10 mouse cellular contexts compared by ENCODE assay signal in genomic region chr6:99264192-99265093, GRCm38 (mm10).
DNase-seq lines count a peak whose midpoint lies in the region; ATAC-seq and TF ChIP-seq lines count a peak whose summit lies in the region.
"Had no signal": no experiment of that assay in that cellular context is flagged by ENCODE, and none has a peak within 500 bp of the region (broad histone marks: within the 10 kb centered on the region; RNA-seq: fewer than 3 reads in every experiment).

No protein-coding gene starts in this region.

- TF ChIP-seq POLR2A in CH12.LX (IDR thresholded peaks at IDR 0.05; ENCODE audit: low read depth, low read length) = no peak

- H3K9me3 ChIP-seq in heart, embryonic 14.5 days (ENCODE audit: control insufficient read depth, low read length) = no peaks in the 10 kb centered on the region
- H3K9me3 ChIP-seq in CH12.LX (replicated peaks; ENCODE audit: low read length) = no peaks in the 10 kb centered on the region
- H3K9me3 ChIP-seq in heart, postnatal 0 days (replicated peaks; ENCODE audit: control insufficient read depth, low read length) = no peaks in the 10 kb centered on the region
- H3K9me3 ChIP-seq: midbrain, embryonic 12.5 days had no signal

- 53% methylated on average over 13 of the region's 13 CpGs for WGBS in heart, embryonic 14.5 days
- WGBS in heart, postnatal 0 days = 58% methylated on average over 13 of the region's 13 CpGs

- H3K79me2 ChIP-seq in CH12.LX (replicated peaks; ENCODE audit: control insufficient read depth, extremely low read depth, insufficient read depth, poor library complexity, severe bottlenecking) = peaks cover 10% of the 10 kb centered on the region

- ATAC-seq in heart, embryonic 14.5 days (ENCODE audit: insufficient number of reproducible peaks, insufficient read depth, low FRiP score, low read depth) = no peak; the same call in 1 of the 2 replicates
- no peak for ATAC-seq in heart, postnatal 0 days (ENCODE audit: insufficient read depth, low read depth)

- no peak overlapping the region for H3K4me3 ChIP-seq in heart, embryonic 14.5 days (ENCODE audit: control insufficient read depth in 1 of 2, insufficient read depth in 1 of 2, low read depth in 1 of 2, low read length in 2 of 2)
- H3K4me3 ChIP-seq in CH12.LX (replicated peaks in 1 of 3; ENCODE audit: low read depth in 2 of 3, low read length in 2 of 3, poor library complexity in 1 of 3) = no peak overlapping the region
- no peak overlapping the region for H3K4me3 ChIP-seq in heart, postnatal 0 days (ENCODE audit: low read depth, low read length)
- H3K4me3 ChIP-seq: midbrain, embryonic 12.5 days had no signal

- no peak for TF ChIP-seq CTCF in CH12.LX (conservative IDR thresholded peaks at IDR 0.05 in 1 of 2, IDR thresholded peaks at IDR 0.05 in 1 of 2; ENCODE audit: low read depth in 2 of 2, low read length in 2 of 2)
- TF ChIP-seq CTCF in heart, postnatal 0 days (IDR thresholded peaks at IDR 0.05; ENCODE audit: low read depth) = no peak

- H3K27ac ChIP-seq in heart, embryonic 14.5 days (replicated peaks in 1 of 2; ENCODE audit: control insufficient read depth in 1 of 2, insufficient read depth in 1 of 2, low read depth in 2 of 2, low read length in 2 of 2) = peak overlapping the region; percentile 48 to 58; a peak in 3 of 4 replicates
- no peak overlapping the region for H3K27ac ChIP-seq in CH12.LX (ENCODE audit: insufficient read depth, low read depth)
- H3K27ac ChIP-seq in heart, postnatal 0 days (ENCODE audit: low read depth) = peak overlapping the region; percentile 28; the same call in 1 of the 2 replicates

- H3K4me1 ChIP-seq in heart, embryonic 14.5 days (ENCODE audit: control insufficient read depth in 2 of 2, insufficient read depth in 2 of 2, low read length in 2 of 2) = peaks cover 36 to 70% of the 10 kb centered on the region in 2 experiments
- peaks cover 22 to 55% of the 10 kb centered on the region in 2 experiments for H3K4me1 ChIP-seq in CH12.LX (ENCODE audit: control insufficient read depth in 1 of 2, insufficient read depth in 2 of 2)
- peaks cover 45% of the 10 kb centered on the region for H3K4me1 ChIP-seq in heart, postnatal 0 days (ENCODE audit: control insufficient read depth, insufficient read depth)

- no peaks in the 10 kb centered on the region for H3K36me3 ChIP-seq in heart, embryonic 14.5 days (ENCODE audit: control insufficient read depth, insufficient read depth, low read length)
- peaks cover 2 to 4% of the 10 kb centered on the region in 2 experiments for H3K36me3 ChIP-seq in CH12.LX (replicated peaks in 1 of 2; ENCODE audit: control insufficient read depth in 1 of 2, insufficient read depth in 1 of 2, low read length in 1 of 2)
- H3K36me3 ChIP-seq in heart, postnatal 0 days (replicated peaks; ENCODE audit: control insufficient read depth, insufficient read depth, low read length) = no peaks in the 10 kb centered on the region
- H3K36me3 ChIP-seq: midbrain, embryonic 12.5 days had no signal

- DNase-seq in heart, postnatal 14 days = no peak
- DNase-seq in CH12.LX (ENCODE audit: extremely low read depth) = no peak
- no peak for DNase-seq in heart, postnatal 0 days (ENCODE audit: low spot score)
- DNase-seq in lung, postnatal 36 days = peak; percentile 41
- DNase-seq in adrenal gland, adult 18-20 months (ENCODE audit: low spot score in 2 of 2) = no peak
- no peak for DNase-seq in urinary bladder, adult 18-20 months (ENCODE audit: low spot score in 2 of 2)
- DNase-seq in gastrocnemius, postnatal 10 days = no peak
- DNase-seq: gastrocnemius, postnatal 36 days had no signal

- intact Hi-C loops in heart, postnatal 14 days (cut with DNase I) = loop anchor here (5.0 to 10.0 kb wide), 4 partner anchors 73 to 740 kb away; partner anchors contain the start of gene Foxp1

- no peak for TF ChIP-seq EP300 in CH12.LX (IDR thresholded peaks at IDR 0.05; ENCODE audit: low read length)
- no peak for TF ChIP-seq EP300 in heart, postnatal 0 days (IDR thresholded peaks at IDR 0.05; ENCODE audit: low read depth)

- in situ Hi-C loops in CH12.LX (cut with MboI; ENCODE audit: low pct_ligation_motif_present, low pct_unique_long_range_greater_than_20kb, low sequenced_read_pairs) = no loop called here

- no peaks in the 10 kb centered on the region for H3K27me3 ChIP-seq in heart, embryonic 14.5 days (ENCODE audit: control insufficient read depth, insufficient read depth, low read length)
- H3K27me3 ChIP-seq in CH12.LX (replicated peaks) = no peaks in the 10 kb centered on the region
- H3K27me3 ChIP-seq in heart, postnatal 0 days (ENCODE audit: control insufficient read depth, insufficient read depth, low read length) = no peaks in the 10 kb centered on the region
- H3K27me3 ChIP-seq: midbrain, embryonic 12.5 days had no signal

- dilution Hi-C loops in CH12.LX (cut with MboI; ENCODE audit: extremely low pct_ligation_motif_present, extremely low pct_unique_long_range_greater_than_20kb, low sequenced_read_pairs) = no loop called here

- TF ChIP-seq RAD21 in CH12.LX (IDR thresholded peaks at IDR 0.05; ENCODE audit: low read depth, low read length) = no peak

- H3K9ac ChIP-seq in heart, embryonic 14.5 days (ENCODE audit: low read length) = 0 out of 2 replicates have a peak overlapping the region, but pooled peaks have one; percentile 27
- H3K9ac ChIP-seq in CH12.LX (ENCODE audit: insufficient read depth, low read depth) = peak overlapping the region; percentile 12; the same call in 1 of the 2 replicates
- no peak overlapping the region for H3K9ac ChIP-seq in heart, postnatal 0 days (replicated peaks; ENCODE audit: low read depth, low read length)
- H3K9ac ChIP-seq: midbrain, embryonic 12.5 days had no signal

- peak overlapping the region; percentile 67 for H3K4me2 ChIP-seq in heart, embryonic 14.5 days (ENCODE audit: low read length)
- H3K4me2 ChIP-seq in CH12.LX (ENCODE audit: insufficient read depth, low read depth, poor library complexity, severe bottlenecking) = peak overlapping the region; percentile 18; the same call in 1 of the 2 replicates
- peak overlapping the region; percentile 31 for H3K4me2 ChIP-seq in heart, postnatal 0 days (ENCODE audit: low read depth, low read length)
- H3K4me2 ChIP-seq: midbrain, embryonic 12.5 days had no signal

TF ChIP-seq in CH12.LX, 34 proteins besides CTCF, POLR2A, EP300 and RAD21:
- no peak for TF ChIP-seq KAT2A (IDR thresholded peaks at IDR 0.05; ENCODE audit: insufficient replicate concordance, low read length)
